Mouse (Mus musculus) heart, adult 2 months (tissue): ENCODE results near the gene Gpm6a. TPM values are rescaled to one million over a fixed set of nuclear protein-coding genes. Genes with fewer than 3 reads are reported as not detected.

Experiments
- DNase-seq, 2 experiments: peaks; one replicate each; pipeline ENCODE4 v3.0.0; 2021
- H3K27ac ChIP-seq: fragments of 200-600 bp; 2 replicates; pipeline ENCODE4 v1.8.1; 2022
- H3K27me3 ChIP-seq: fragments of 200-500 bp; 2 replicates; pipeline ENCODE4 v1.6.1; 2012; ENCODE audit warnings: mild to moderate bottlenecking, low read length, inconsistent platforms, mixed read lengths; ENCODE audit not compliant: control insufficient read depth, insufficient read depth
- H3K36me3 ChIP-seq: fragments of 200-500 bp; 2 replicates; pipeline ENCODE4 v1.6.1; 2012; ENCODE audit warnings: low read length, inconsistent platforms; ENCODE audit not compliant: control insufficient read depth, insufficient read depth
- H3K4me1 ChIP-seq: fragments of 200-500 bp; 2 replicates; pipeline ENCODE4 v1.6.1; 2011; ENCODE audit warnings: low read length; ENCODE audit not compliant: control insufficient read depth, insufficient read depth
- H3K4me3 ChIP-seq: fragments of 200-600 bp; 2 replicates; pipeline ENCODE4 v1.8.1; 2022
- H3K79me2 ChIP-seq: fragments of 200-500 bp; replicated peaks from 2 replicates; pipeline ENCODE4 v1.6.1; 2012; ENCODE audit warnings: mild to moderate bottlenecking, inconsistent platforms, low read length, moderate library complexity, mixed read lengths; ENCODE audit not compliant: control insufficient read depth, insufficient read depth
- H3K9ac ChIP-seq: fragments of 200-500 bp; 2 replicates; pipeline ENCODE4 v1.6.1; 2012; ENCODE audit warnings: low read depth, mild to moderate bottlenecking, control low read depth, inconsistent platforms, low read length, mixed read lengths
- CTCF ChIP-seq: fragments of 200-600 bp; IDR thresholded peaks from 2 replicates; pipeline ENCODE4 v1.8.1; 2022; ENCODE audit warnings: antibody characterized with exemption, mild to moderate bottlenecking, moderate library complexity
- EP300 ChIP-seq: fragments of 200-500 bp; IDR thresholded peaks from 2 replicates; pipeline ENCODE4 v1.6.1; 2011; ENCODE audit warnings: low read depth, low read length, control low read depth; ENCODE audit not compliant: insufficient read depth
- POLR2A ChIP-seq: fragments of 200-500 bp; IDR thresholded peaks from 2 replicates; pipeline ENCODE4 v1.6.1; 2011; ENCODE audit warnings: mild to moderate bottlenecking, low read depth, low read length, control low read depth; ENCODE audit not compliant: insufficient read depth
- WGBS: fragments of 180-500 bp; shearing (Covaris S2); methylation state at CpG from one replicate; pipeline ENCODE4 v1.1.7; 2018; 5-methylcytosine and 5-hydroxymethylcytosine counted together
- intact Hi-C: fragments of 180-260 bp; cut with DNase I; formaldehyde crosslinking; loops from one replicate; pipeline ENCODE4 v1.15.1; 2025
- polyA plus RNA-seq: library from polyadenylated mRNA; depleted of rRNA; stranded (reverse); fragments of >200 nt; gene quantifications from 2 replicates; pipeline ENCODE4 v1.2.3, GENCODE M21; 2012
- total RNA-seq, 2 experiments: library from RNA; stranded (reverse); gene quantifications; 2 replicates each; pipeline ENCODE4 v1.2.3; 2021

The Gpm6a gene
- total and polyA plus RNA-seq, 3 experiments: 5.8 to 10.6 (median 9.0) TPM

GRCm38 (mm10) chr8:54991840-54992609 is 37.4 kb downstream of the Gpm6a start:
- Histone ChIP-seq H3K79me2 (no peaks in the 10 kb centered on the region), H3K27ac (no peak overlapping the region), H3K4me3 (no peak overlapping the region), H3K36me3 (no peaks in the 10 kb centered on the region), H3K27me3 (no peaks in the 10 kb centered on the region), H3K4me1 (no peaks in the 10 kb centered on the region), H3K9ac (no peak overlapping the region)
- DNase-seq: no peak
- intact Hi-C loops: no loop called here
- TF ChIP-seq POLR2A (no peak), EP300 (no peak), CTCF (no peak)
- WGBS: 52% methylated on average over 3 of the region's 3 CpGs

- no peaks in the 10 kb centered on the region for H3K36me3 ChIP-seq
- no peaks in the 10 kb centered on the region for H3K4me1 ChIP-seq
- TF ChIP-seq CTCF: no peak
- TF ChIP-seq POLR2A: no peak
- no peak for TF ChIP-seq EP300
- WGBS: 82% methylated on average over 1 of the region's 1 CpGs
- intact Hi-C loops: no loop called here
- H3K4me3 ChIP-seq: no peak overlapping the region
- no peak overlapping the region for H3K27ac ChIP-seq
- DNase-seq: no peak
- no peaks in the 10 kb centered on the region for H3K27me3 ChIP-seq
- no peak overlapping the region for H3K9ac ChIP-seq
- H3K79me2 ChIP-seq: no peaks in the 10 kb centered on the region
These were observed 41.0 kb downstream of the Gpm6a start for GRCm38 (mm10) chr8:54995662-54996061.

- Histone ChIP-seq H3K79me2 (no peaks in the 10 kb centered on the region), H3K4me3 (no peak overlapping the region), H3K27me3 (no peaks in the 10 kb centered on the region), H3K9ac (no peak overlapping the region), H3K27ac (no peak overlapping the region), H3K4me1 (no peaks in the 10 kb centered on the region), H3K36me3 (no peaks in the 10 kb centered on the region)
- no peak for TF ChIP-seq EP300
- no peak for TF ChIP-seq POLR2A
- no peak for TF ChIP-seq CTCF
- DNase-seq: no peak
- intact Hi-C loops: no loop called here
- WGBS: 88% methylated on average over 1 of the region's 1 CpGs
These were observed 47.8 kb downstream of the Gpm6a start for GRCm38 (mm10) chr8:55002398-55002797.

- WGBS: 40% methylated on average over 2 of the region's 2 CpGs
- TF ChIP-seq EP300 (no peak), CTCF (no peak), POLR2A (no peak)
- intact Hi-C loops: no loop called here
- Histone ChIP-seq H3K9ac (no peak overlapping the region), H3K36me3 (no peaks in the 10 kb centered on the region), H3K79me2 (no peaks in the 10 kb centered on the region), H3K27ac (no peak overlapping the region), H3K4me3 (no peak overlapping the region), H3K27me3 (no peaks in the 10 kb centered on the region), H3K4me1 (no peaks in the 10 kb centered on the region)
- no peak for DNase-seq
These were observed 48.3 kb downstream of the Gpm6a start for GRCm38 (mm10) chr8:55002946-55003345.

- no peak for DNase-seq
- Histone ChIP-seq H3K27me3 (no peaks in the 10 kb centered on the region), H3K4me1 (no peaks in the 10 kb centered on the region), H3K27ac (no peak overlapping the region), H3K79me2 (no peaks in the 10 kb centered on the region), H3K36me3 (no peaks in the 10 kb centered on the region), H3K4me3 (no peak overlapping the region), H3K9ac (no peak overlapping the region)
- no peak for TF ChIP-seq EP300
- no peak for TF ChIP-seq CTCF
- intact Hi-C loops: no loop called here
- 52% methylated on average over 2 of the region's 2 CpGs for WGBS
These were observed 57.6 kb downstream of the Gpm6a start for GRCm38 (mm10) chr8:55012228-55012627.

GRCm38 (mm10) chr8:55017071-55017470 is 62.4 kb downstream of the Gpm6a start:
- no peak for DNase-seq
- TF ChIP-seq POLR2A (no peak), CTCF (no peak), EP300 (no peak)
- no peaks in the 10 kb centered on the region for H3K79me2 ChIP-seq
- H3K4me3 ChIP-seq: no peak overlapping the region
- no peaks in the 10 kb centered on the region for H3K27me3 ChIP-seq
- H3K27ac ChIP-seq: no peak overlapping the region
- H3K9ac ChIP-seq: no peak overlapping the region
- intact Hi-C loops: no loop called here
- WGBS: 85% methylated on average over 1 of the region's 1 CpGs
- H3K36me3 ChIP-seq: no peaks in the 10 kb centered on the region
- H3K4me1 ChIP-seq: no peaks in the 10 kb centered on the region
